Mouse (Mus musculus) midbrain, postnatal 0 days (tissue): ENCODE measurements around the gene Sh3glb1. TPM values are rescaled to one million over a fixed set of nuclear protein-coding genes. Genes with fewer than 3 reads are reported as not detected.

Experiments
- ATAC-seq: fragments of 200-750 bp; cut with Nextera tagmentation; 2 replicates; pipeline ENCODE4 v1.8.0; 2017; ENCODE audit warnings: moderate number of reproducible peaks, mild to moderate bottlenecking, moderate TSS enrichment, moderate library complexity; ENCODE audit not compliant: low FRiP score
- DNase-seq: peaks from one replicate; pipeline ENCODE4 v3.0.0-alpha.2; 2015; ENCODE audit warnings: low spot score
- H3K27ac ChIP-seq: fragments of 300-500 bp; sonication (generic); 2 replicates; pipeline ENCODE4 v1.5.1; 2014; ENCODE audit warnings: low read depth, mild to moderate bottlenecking, low read length, mixed read lengths
- H3K27me3 ChIP-seq: fragments of 300-500 bp; sonication (generic); 2 replicates; pipeline ENCODE4 v1.6.1; 2014; ENCODE audit warnings: low read length, control low read depth, mixed read lengths; ENCODE audit not compliant: insufficient read depth
- H3K36me3 ChIP-seq: fragments of 300-500 bp; sonication (generic); 2 replicates; pipeline ENCODE4 v1.6.1; 2014; ENCODE audit warnings: low read length, control low read depth, mixed read lengths; ENCODE audit not compliant: insufficient read depth
- H3K4me1 ChIP-seq: fragments of 300-500 bp; sonication (generic); 2 replicates; pipeline ENCODE4 v1.6.1; 2014; ENCODE audit warnings: mild to moderate bottlenecking, control low read depth, antibody characterized with exemption, low read length, mixed read lengths; ENCODE audit not compliant: insufficient read depth
- H3K4me2 ChIP-seq: fragments of 300-500 bp; sonication (generic); 2 replicates; pipeline ENCODE4 v1.6.1; 2014; ENCODE audit warnings: low read depth, mild to moderate bottlenecking, low read length, mixed read lengths; ENCODE audit not compliant: poor library complexity, severe bottlenecking
- H3K4me3 ChIP-seq: fragments of 300-500 bp; sonication (generic); 2 replicates; pipeline ENCODE4 v1.5.1; 2014; ENCODE audit warnings: low read depth, mild to moderate bottlenecking, low read length, moderate library complexity
- H3K9ac ChIP-seq: fragments of 300-500 bp; sonication (generic); replicated peaks from 2 replicates; pipeline ENCODE4 v1.6.1; 2014; ENCODE audit warnings: mild to moderate bottlenecking, low read length, moderate library complexity, mixed read lengths; ENCODE audit not compliant: poor library complexity, severe bottlenecking
- H3K9me3 ChIP-seq: fragments of 300-500 bp; sonication (generic); 2 replicates; pipeline ENCODE4 v1.6.1; 2016; ENCODE audit warnings: low read length, control low read depth
- CTCF ChIP-seq: IDR thresholded peaks from 2 replicates; pipeline ENCODE4 v1.5.1; 2016; ENCODE audit warnings: antibody characterized with exemption, mild to moderate bottlenecking
- WGBS: fragments of 180-500 bp; shearing (Covaris S2); extraction: QIAGEN DNeasy Blood & Tissue Kit; methylation state at CpG from one replicate; pipeline ENCODE4 v1.1.7; 2014; 5-methylcytosine and 5-hydroxymethylcytosine counted together
- polyA plus RNA-seq: library from polyadenylated mRNA; unstranded; fragments of >200 nt; fragmentation: Nextera tagmentation; extraction: Ambion mirVana; gene quantifications from 2 replicates; pipeline ENCODE4 v1.2.1, GENCODE M21; 2015
- total RNA-seq: library from RNA; depleted of rRNA; stranded (reverse); fragments of >200 nt; gene quantifications from 2 replicates; pipeline ENCODE4 v1.2.3, GENCODE M21; 2014

Sh3glb1 gene
- total and polyA plus RNA-seq, 2 experiments from 2014 or later, result 96.5 to 130 TPM

DNA sequence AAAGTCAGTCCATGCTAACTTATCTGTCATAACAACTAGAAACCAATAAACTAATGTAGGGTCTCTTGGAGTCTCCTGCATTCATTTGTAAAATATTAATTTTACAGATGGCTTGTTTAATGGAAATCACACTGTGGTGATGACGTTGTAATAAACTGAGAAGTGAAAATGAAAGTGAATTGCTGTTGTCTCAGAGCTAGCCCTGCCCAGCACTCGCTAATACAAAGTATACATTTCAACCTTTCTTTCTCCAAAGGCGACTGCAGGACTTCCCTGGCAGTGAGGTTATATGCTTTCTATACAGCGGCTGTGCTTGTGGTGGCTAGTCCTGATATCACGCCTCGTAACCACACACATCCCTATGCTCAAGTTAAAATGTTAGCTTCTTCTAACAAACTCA lies 16.2 kb downstream of the Sh3glb1 start:
- H3K4me1 ChIP-seq, result no peaks in the 10 kb centered on the region
- no peak for DNase-seq
- H3K27me3 ChIP-seq, result no peaks in the 10 kb centered on the region
- no peak overlapping the region for H3K9ac ChIP-seq
- H3K4me3 ChIP-seq, result no peak overlapping the region
- TF ChIP-seq CTCF, result no peak
- ATAC-seq, result no peak
- no peaks in the 10 kb centered on the region for H3K9me3 ChIP-seq
- WGBS, result 94% methylated on average over 6 of the region's 6 CpGs
- no peak overlapping the region for H3K27ac ChIP-seq
- H3K36me3 ChIP-seq, result peaks cover 12% of the 10 kb centered on the region
- no peak overlapping the region for H3K4me2 ChIP-seq

DNA sequence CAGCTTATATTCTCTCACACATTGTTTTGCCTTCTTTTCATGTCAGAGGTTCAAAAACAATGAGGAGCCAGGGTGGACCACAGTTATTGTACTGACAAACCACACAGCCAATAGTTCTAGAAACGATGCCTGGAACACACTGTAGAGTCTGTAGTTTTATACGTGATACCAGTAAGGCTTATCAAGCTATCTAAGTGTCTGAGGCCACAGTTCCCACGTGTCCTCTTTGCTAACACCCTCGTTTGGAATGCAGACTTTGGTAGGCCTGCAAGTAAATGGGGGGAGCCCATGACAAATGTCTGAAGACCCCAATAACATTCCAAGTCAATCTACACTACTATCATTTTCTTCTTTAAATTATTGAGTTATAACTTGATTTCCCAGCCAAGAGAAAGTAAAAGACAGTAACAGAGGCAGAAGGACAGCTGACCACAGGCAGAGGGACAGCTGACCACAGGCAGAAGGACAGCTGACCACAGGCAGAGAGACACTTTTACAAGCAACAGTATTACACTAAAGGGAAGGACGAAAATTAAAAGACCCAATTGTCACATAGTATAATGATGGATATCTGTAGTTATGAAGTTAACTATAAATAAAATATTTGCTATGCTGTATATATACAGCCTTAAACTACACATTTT lies 21.2 kb downstream of the Sh3glb1 start:
- Histone ChIP-seq H3K4me3 (no peak overlapping the region), H3K27ac (no peak overlapping the region), H3K9me3 (no peaks in the 10 kb centered on the region), H3K9ac (no peak overlapping the region), H3K4me1 (no peaks in the 10 kb centered on the region), H3K27me3 (no peaks in the 10 kb centered on the region), H3K4me2 (no peak overlapping the region), H3K36me3 (peaks cover 30% of the 10 kb centered on the region)
- DNase-seq (no peak), ATAC-seq (no peak)
- WGBS, result 92% methylated on average over 5 of the region's 5 CpGs
- TF ChIP-seq CTCF, result no peak

GRCm38 (mm10) chr3:144697942-144698341 lies 22.2 kb downstream of the Sh3glb1 start:
- Histone ChIP-seq H3K36me3 (peaks cover 38% of the 10 kb centered on the region), H3K27me3 (no peaks in the 10 kb centered on the region), H3K27ac (no peak overlapping the region), H3K4me2 (no peak overlapping the region), H3K9ac (no peak overlapping the region), H3K4me1 (no peaks in the 10 kb centered on the region), H3K4me3 (no peak overlapping the region), H3K9me3 (no peaks in the 10 kb centered on the region)
- WGBS, result 90% methylated on average over 3 of the region's 3 CpGs
- TF ChIP-seq CTCF, result no peak
- DNase-seq (no peak), ATAC-seq (no peak)

DNA sequence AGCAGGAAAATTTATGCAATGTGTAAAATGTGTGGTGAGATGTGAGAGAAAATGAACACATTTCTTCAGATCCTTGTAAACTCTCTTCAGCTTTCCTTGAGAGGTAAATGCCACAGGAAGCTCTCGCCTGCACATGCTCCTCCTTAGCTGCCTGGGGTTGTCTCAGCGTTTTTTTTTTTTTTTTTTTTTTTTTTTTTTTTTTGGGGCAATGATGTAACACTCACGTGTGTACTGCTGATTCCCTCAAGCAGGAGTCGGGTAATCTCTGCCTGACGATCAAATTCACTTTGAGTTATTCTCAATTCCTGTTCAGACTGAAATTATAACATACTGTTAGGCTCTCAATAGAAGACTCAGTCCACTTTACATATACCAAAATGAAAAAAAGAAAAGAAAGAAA lies 23.0 kb downstream of the Sh3glb1 start:
- no peak for TF ChIP-seq CTCF
- no peak for ATAC-seq
- H3K9me3 ChIP-seq, result no peaks in the 10 kb centered on the region
- H3K4me2 ChIP-seq, result no peak overlapping the region
- no peaks in the 10 kb centered on the region for H3K27me3 ChIP-seq
- no peak overlapping the region for H3K4me3 ChIP-seq
- DNase-seq, result no peak
- no peak overlapping the region for H3K27ac ChIP-seq
- 75% methylated on average over 5 of the region's 5 CpGs for WGBS
- H3K9ac ChIP-seq, result no peak overlapping the region
- H3K36me3 ChIP-seq, result peaks cover 41% of the 10 kb centered on the region
- no peaks in the 10 kb centered on the region for H3K4me1 ChIP-seq

- H3K9ac ChIP-seq, result no peak overlapping the region
- no peak for TF ChIP-seq CTCF
- no peaks in the 10 kb centered on the region for H3K4me1 ChIP-seq
- no peak overlapping the region for H3K4me3 ChIP-seq
- DNase-seq, result no peak
- peaks cover 47% of the 10 kb centered on the region for H3K36me3 ChIP-seq
- no peaks in the 10 kb centered on the region for H3K9me3 ChIP-seq
- WGBS, result 87% methylated on average over 7 of the region's 7 CpGs
- no peak overlapping the region for H3K4me2 ChIP-seq
- no peak overlapping the region for H3K27ac ChIP-seq
- no peaks in the 10 kb centered on the region for H3K27me3 ChIP-seq
- no peak for ATAC-seq
These were observed 25.2 kb downstream of the Sh3glb1 start for GRCm38 (mm10) chr3:144694941-144695340.

GRCm38 (mm10) chr3:144694040-144694439 lies 26.1 kb downstream of the Sh3glb1 start:
- Histone ChIP-seq H3K36me3 (peaks cover 52% of the 10 kb centered on the region), H3K4me1 (no peaks in the 10 kb centered on the region), H3K4me2 (no peak overlapping the region), H3K9me3 (no peaks in the 10 kb centered on the region), H3K9ac (0 out of 2 replicates have a peak overlapping the region, but pooled peaks have one; percentile 19), H3K27me3 (no peaks in the 10 kb centered on the region), H3K4me3 (no peak overlapping the region), H3K27ac (no peak overlapping the region)
- no peak for TF ChIP-seq CTCF
- DNase-seq (no peak), ATAC-seq (no peak)
- WGBS, result 90% methylated on average over 10 of the region's 10 CpGs
